Mouse (Mus musculus) ovary, postnatal 14 days (tissue): ENCODE data around the gene Mllt10.
"Not testable (repeated sequence)": the region's sequence is repeated elsewhere in the genome, so short reads cannot be mapped to it uniquely, and the experiment has no call there.

Source experiments
- DNase-seq: peaks from one replicate; pipeline ENCODE4 v3.0.0; 2022; ENCODE audit warnings: low spot score

The Mllt10 gene

GRCm38 (mm10) chr2:18051831-18052170 is 3.2 kb upstream of the Mllt10 start:
- DNase-seq: no peak

- DNase-seq: no peak
Observed at GRCm38 (mm10) chr2:18052581-18052980, 2.5 kb upstream of the Mllt10 start.

DNA sequence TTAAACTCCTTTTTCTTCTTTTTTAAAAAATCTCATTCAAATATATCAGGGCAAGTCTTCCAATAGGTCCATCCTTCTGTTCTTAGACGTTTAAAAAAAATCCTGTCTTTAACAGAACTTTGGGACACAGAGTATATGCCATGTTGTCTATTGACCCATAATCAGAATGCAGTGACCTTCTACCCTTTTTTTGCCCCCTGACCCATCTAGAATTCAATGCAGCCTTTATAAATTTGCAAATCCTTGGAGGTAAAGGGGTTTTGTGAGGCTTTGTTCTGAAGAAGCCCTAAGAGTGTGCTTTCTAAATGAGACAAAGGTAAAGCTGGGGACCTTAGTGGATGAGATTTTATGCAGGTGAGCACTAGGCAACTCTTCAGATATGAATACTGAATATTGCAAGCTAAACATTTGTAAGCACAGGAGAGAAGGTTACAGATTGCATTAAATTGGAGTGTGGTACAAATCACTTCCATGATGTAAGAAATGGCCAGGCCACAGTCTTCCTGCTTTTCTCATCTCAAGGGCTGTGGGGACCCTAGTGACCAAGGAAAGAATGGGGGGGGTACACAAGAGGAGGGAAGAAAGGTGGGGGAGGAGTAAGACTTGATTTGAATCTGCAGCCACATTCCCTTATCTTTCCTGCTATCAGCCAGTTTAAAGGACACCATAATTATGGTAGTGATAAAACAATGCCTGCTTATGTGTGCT is 1.6 kb upstream of the Mllt10 start:
- DNase-seq: no peak

- DNase-seq: no peak
Observed at GRCm38 (mm10) chr2:18053951-18054530, 996 bp upstream of the Mllt10 start.

- peak; percentile 93 for DNase-seq
Observed at GRCm38 (mm10) chr2:18055929-18056785, 1.1 kb downstream of the Mllt10 start.

DNA sequence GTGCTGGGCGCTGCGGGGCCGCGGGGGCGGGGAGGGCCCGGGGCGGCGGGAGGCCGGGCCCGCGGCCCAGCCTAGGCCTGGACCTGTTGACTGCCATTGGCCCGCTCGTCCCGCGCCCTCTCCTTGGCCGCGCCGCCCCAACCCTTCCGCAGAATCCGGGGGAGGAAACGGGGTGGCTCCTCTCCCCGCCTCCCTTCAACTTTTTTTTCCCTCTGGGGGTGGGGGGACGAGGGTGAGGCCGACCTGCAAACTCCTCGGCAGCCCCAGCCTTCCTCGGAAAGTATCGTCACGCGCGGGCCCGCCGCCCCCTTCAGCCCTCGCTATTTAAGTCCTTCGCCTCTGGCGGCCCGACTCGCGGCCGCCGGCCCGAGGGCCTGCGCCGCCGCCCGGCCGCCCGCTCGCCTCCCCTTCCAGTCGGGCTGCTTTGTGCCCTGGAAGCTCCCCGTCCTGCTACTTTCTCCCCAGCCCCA is 1.8 kb downstream of the Mllt10 start:
- peak; percentile 90 for DNase-seq

GRCm38 (mm10) chr2:18057336-18058145 is 2.5 kb downstream of the Mllt10 start:
- no peak for DNase-seq

- DNase-seq: no peak
Observed at GRCm38 (mm10) chr2:18058146-18058708, 3.2 kb downstream of the Mllt10 start.

DNA sequence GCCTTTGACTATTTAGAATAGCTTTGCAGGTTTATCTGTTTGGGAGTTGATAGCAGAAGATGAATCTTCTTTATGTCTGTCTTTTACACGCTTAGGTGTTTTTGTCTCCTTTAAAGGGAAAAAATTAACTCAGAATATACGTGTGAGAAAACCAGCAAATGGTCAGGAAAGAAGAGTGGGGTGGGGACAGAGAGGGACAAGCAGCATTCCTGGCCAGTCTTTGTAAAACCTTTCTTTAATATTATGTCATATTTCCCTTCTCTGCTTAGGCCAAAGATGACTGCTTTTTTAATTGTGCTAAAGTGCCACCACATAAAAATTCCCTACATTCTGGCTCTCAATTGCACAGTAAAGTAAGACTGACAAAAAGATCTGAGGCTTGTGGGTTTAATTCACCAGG is 4.0 kb downstream of the Mllt10 start:
- DNase-seq: no peak

DNA sequence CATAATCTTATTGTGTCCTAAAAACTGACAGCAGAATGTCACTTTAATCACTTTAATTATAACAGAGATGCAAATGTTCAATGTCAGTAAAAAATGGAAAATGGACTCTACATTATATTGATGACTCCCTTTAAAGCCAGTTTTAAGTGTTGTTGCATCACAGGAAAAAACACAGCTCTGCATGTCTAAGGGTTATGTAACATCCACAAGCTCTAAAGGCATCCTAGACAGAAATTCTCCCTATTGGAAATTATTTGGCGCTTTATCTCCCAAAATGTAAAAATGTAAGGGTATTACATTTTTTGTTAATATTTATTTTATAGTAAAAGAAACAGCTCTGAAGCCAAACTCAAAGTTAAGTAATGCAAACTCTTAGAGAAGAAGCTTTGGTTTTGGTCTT is 4.9 kb downstream of the Mllt10 start:
- no peak for DNase-seq

- DNase-seq: no peak
Observed at GRCm38 (mm10) chr2:18060396-18060795, 5.4 kb downstream of the Mllt10 start.

DNA sequence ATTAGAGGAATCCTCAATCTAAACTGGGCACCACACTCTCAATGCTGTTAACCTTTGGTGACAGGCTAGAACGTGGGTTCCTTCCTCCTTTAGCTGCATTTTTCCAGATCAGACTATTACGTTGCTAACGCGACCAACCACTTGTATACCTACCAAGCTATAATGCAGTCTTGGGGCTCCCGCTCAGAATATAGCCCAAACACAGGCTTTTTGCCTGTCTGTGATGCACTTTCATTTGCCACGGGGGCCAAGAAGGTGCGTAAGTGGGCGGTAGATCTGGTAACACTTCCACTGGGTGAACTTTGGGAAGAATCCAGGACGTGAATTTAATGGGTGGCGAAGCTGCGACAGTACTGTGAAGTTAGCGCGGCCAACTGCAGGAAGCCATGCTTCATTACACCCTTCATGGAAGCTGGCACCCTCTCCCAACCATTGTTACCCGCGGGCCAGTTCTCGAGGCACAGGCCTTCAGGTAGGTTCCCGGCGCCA is 8.8 kb downstream of the Mllt10 start:
- no peak for DNase-seq

GRCm38 (mm10) chr2:18064356-18064858 is 9.4 kb downstream of the Mllt10 start:
- peak; percentile 88 for DNase-seq

GRCm38 (mm10) chr2:18064941-18065707 is 10.1 kb downstream of the Mllt10 start:
- no peak for DNase-seq

GRCm38 (mm10) chr2:18065708-18066030 is 10.6 kb downstream of the Mllt10 start:
- no peak for DNase-seq

DNA sequence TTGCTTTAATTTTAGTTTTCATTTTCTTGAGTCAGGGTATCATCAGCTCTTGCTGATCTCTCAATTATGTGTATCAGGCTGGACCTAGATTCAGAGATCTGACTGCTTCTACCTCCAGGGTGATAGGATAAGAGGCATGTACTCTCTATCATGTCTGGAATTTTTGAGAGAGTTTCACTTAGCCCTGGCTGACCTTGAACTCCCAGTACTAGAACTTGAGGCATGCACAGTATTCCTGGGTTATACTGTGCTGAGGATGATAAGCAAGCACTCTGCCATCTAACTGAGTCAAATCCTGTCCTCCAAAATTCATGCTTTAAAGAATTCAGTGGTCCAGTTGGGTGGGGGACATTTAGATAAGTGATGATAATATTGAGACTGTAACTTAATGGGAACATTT is 11.4 kb downstream of the Mllt10 start:
- no peak for DNase-seq

DNA sequence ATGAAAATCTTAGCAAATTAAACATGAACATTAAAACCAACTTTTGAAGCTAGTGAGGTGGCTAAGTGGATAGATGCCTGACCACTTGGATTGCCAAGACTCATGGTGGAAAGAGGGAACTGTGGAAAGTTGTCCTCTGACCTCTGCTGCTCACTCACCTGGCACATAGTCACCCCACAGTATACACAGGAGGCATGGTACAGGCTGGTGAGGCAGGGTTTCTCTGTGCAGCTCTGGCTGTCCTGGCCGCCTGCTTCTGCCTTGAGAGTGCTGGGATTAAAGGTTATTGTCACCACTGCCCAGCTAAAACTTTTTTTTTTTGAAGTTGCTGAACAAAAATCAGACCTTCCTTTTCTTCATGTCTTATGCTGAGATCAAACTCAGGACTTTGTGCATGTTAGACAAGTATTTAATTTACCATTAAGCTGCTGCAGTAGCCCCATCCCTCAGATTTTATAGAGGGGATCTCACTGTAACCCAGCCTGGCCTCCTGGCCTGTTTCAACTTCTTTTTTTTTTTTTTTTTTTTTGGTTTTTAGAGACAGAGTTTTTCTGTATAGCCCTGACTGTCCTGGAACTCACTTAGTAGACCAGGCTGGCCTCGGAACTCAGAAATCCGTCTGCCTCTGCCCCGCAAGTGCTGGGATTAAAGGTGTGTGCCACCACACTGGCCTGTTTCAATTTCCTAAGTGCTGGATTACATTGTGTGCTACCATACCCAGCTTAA is 13.2 kb downstream of the Mllt10 start:
- DNase-seq: no peak

GRCm38 (mm10) chr2:18071947-18072346 is 16.9 kb downstream of the Mllt10 start:
- no peak for DNase-seq

DNA sequence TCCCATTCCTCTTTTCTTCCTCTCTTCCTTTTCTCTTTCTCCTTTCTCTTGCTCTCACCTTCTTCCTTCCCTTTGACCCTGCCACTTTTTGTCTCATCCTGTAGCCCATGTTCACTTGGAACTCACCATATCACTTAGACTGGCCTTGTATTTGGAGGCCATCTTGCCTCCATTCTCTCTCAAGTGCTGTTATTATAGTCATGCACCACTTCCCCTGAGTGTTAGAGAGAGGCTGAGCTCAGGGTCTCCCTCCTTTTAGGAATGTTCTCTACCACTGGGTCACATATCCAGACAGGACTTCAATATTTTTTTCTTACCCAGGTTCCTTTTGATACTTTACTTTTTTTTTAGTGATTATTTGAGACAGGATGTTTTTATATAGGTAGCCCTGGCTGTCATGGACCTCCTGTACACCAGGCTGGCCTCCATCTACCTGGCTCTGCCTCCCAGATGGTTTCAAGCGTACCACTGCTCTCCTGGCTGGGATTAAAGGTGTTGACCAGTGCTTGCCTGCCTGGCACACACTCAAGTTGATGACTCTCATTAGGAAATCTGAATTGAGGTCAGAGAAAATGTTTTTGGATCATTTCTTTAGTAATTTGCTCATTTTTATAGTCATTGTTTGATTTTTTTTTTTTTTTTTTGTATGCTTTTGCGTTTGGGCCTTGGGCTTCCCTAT is 25.3 kb downstream of the Mllt10 start:
- no peak for DNase-seq

- DNase-seq: not testable (repeated sequence)
Observed at GRCm38 (mm10) chr2:18087695-18088094, 32.7 kb downstream of the Mllt10 start.
